10 mouse cellular contexts compared by ENCODE assay signal in genomic region chr5:135726641-135727346, GRCm38 (mm10). TPM values are rescaled to one million over a fixed set of nuclear protein-coding genes. Genes with fewer than 3 reads are reported as not detected.
DNase-seq lines count a peak whose midpoint lies in the region; ATAC-seq and TF ChIP-seq lines count a peak whose summit lies in the region.
"Had no signal": no experiment of that assay in that cellular context is flagged by ENCODE, and none has a peak within 500 bp of the region (broad histone marks: within the 10 kb centered on the region; RNA-seq: fewer than 3 reads in every experiment).

No protein-coding gene starts in this region.

- H3K4me3 ChIP-seq in embryonic facial prominence, embryonic 10.5 days = peak overlapping the region; percentile 48
- no peak overlapping the region for H3K4me3 ChIP-seq in heart, embryonic 16.5 days (ENCODE audit: low read length)
- peak overlapping the region; percentile 28 for H3K4me3 ChIP-seq in limb, embryonic 14.5 days (replicated peaks; ENCODE audit: low read length)
- H3K4me3 ChIP-seq: erythroblast, embryonic 14.5 days had no signal

- H3K36me3 ChIP-seq in embryonic facial prominence, embryonic 10.5 days (replicated peaks) = peaks cover 61% of the 10 kb centered on the region
- peaks cover 26% of the 10 kb centered on the region for H3K36me3 ChIP-seq in heart, embryonic 16.5 days (ENCODE audit: control insufficient read depth, insufficient read depth)
- H3K36me3 ChIP-seq in limb, embryonic 14.5 days (ENCODE audit: control insufficient read depth, insufficient read depth, low read length) = peaks cover 33% of the 10 kb centered on the region

- no peaks in the 10 kb centered on the region for H3K9me3 ChIP-seq in embryonic facial prominence, embryonic 10.5 days
- H3K9me3 ChIP-seq in heart, embryonic 16.5 days (replicated peaks; ENCODE audit: control insufficient read depth, low read length) = no peaks in the 10 kb centered on the region
- no peaks in the 10 kb centered on the region for H3K9me3 ChIP-seq in limb, embryonic 14.5 days (ENCODE audit: control insufficient read depth, low read length)

- WGBS in embryonic facial prominence, embryonic 10.5 days = 73% methylated on average over 2 of the region's 2 CpGs
- WGBS in heart, embryonic 16.5 days = 59% methylated on average over 2 of the region's 2 CpGs
- WGBS in limb, embryonic 14.5 days = 64% methylated on average over 2 of the region's 2 CpGs

- H3K4me2 ChIP-seq in heart, embryonic 16.5 days (ENCODE audit: low read depth, low read length) = no peak overlapping the region
- peak overlapping the region; percentile 56 for H3K4me2 ChIP-seq in limb, embryonic 14.5 days (replicated peaks; ENCODE audit: low read depth, low read length, severe bottlenecking)

- ATAC-seq in heart, embryonic 16.5 days (replicated peaks; ENCODE audit: extremely low read depth, insufficient read depth, low FRiP score) = peak; percentile 61
- no peak for ATAC-seq in limb, embryonic 14.5 days (ENCODE audit: low FRiP score, low read depth)
- ATAC-seq in monocyte, adult 5-6 weeks (replicated peaks; ENCODE audit: insufficient number of reproducible peaks, low FRiP score, low TSS enrichment, poor library complexity, severe bottlenecking) = no peak
- ATAC-seq: Patski had no signal

- H3K27me3 ChIP-seq in embryonic facial prominence, embryonic 10.5 days (replicated peaks; ENCODE audit: low read depth, poor library complexity, severe bottlenecking) = no peaks in the 10 kb centered on the region
- no peaks in the 10 kb centered on the region for H3K27me3 ChIP-seq in heart, embryonic 16.5 days (ENCODE audit: control insufficient read depth, insufficient read depth, low read length)
- H3K27me3 ChIP-seq in limb, embryonic 14.5 days (ENCODE audit: control insufficient read depth, insufficient read depth, low read length) = no peaks in the 10 kb centered on the region
- H3K27me3 ChIP-seq: Patski had no signal

- H3K4me1 ChIP-seq in embryonic facial prominence, embryonic 10.5 days = peaks cover 61% of the 10 kb centered on the region
- H3K4me1 ChIP-seq in heart, embryonic 16.5 days (ENCODE audit: control insufficient read depth, insufficient read depth, low read length) = peaks cover 47% of the 10 kb centered on the region
- peaks cover 50% of the 10 kb centered on the region for H3K4me1 ChIP-seq in limb, embryonic 14.5 days (ENCODE audit: control insufficient read depth, insufficient read depth, low read length)

- peak overlapping the region; percentile 89 for H3K27ac ChIP-seq in embryonic facial prominence, embryonic 10.5 days (replicated peaks)
- H3K27ac ChIP-seq in heart, embryonic 16.5 days (ENCODE audit: low read length) = peak overlapping the region; percentile 70
- 0 out of 2 replicates have a peak overlapping the region, but pooled peaks have one; percentile 5 for H3K27ac ChIP-seq in limb, embryonic 14.5 days (replicated peaks; ENCODE audit: low read depth, low read length)

- peak; percentile 89 for DNase-seq in Muller cell, postnatal 12 days (ENCODE audit: inconsistent ontology term)
- DNase-seq in embryonic facial prominence, embryonic 10.5 days (ENCODE audit: low spot score) = no peak
- DNase-seq in limb, embryonic 14.5 days (ENCODE audit: low spot score) = no peak
- DNase-seq in right cerebral cortex, postnatal 14 days = no peak
- no peak for DNase-seq in thymus, postnatal 25 days
- DNase-seq in urinary bladder, postnatal 10 days (ENCODE audit: low spot score) = no peak

- no peak for TF ChIP-seq POLR2A in limb, embryonic 14.5 days (IDR thresholded peaks at IDR 0.05; ENCODE audit: borderline replicate concordance, extremely low read depth, insufficient read depth, insufficient read length)

- peak overlapping the region; percentile 28; the same call in 1 of the 2 replicates for H3K9ac ChIP-seq in heart, embryonic 16.5 days (ENCODE audit: low read length)
- H3K9ac ChIP-seq in limb, embryonic 14.5 days (ENCODE audit: low read depth, low read length, severe bottlenecking) = peak overlapping the region; percentile 40; the same call in 1 of the 2 replicates

RNA-seq across cellular contexts. Expression of gene Tmem120a, which starts 17.5 kb away (rescaled TPM):
- polyA plus RNA-seq in embryonic facial prominence, embryonic 10.5 days (2016; fragmentation: Nextera tagmentation; extraction: Ambion mirVana) = 54.7 and 59.3 TPM in 2 replicates
- polyA plus RNA-seq in heart, embryonic 16.5 days (2015; fragmentation: Nextera tagmentation; extraction: Ambion mirVana) = 36.3 and 37.4 TPM in 2 replicates
- 21.3 and 23.7 TPM in 2 replicates for polyA plus RNA-seq in limb, embryonic 14.5 days (2012; rRNA removed)
- polyA plus RNA-seq in limb, embryonic 14.5 days (2014; fragmentation: Nextera tagmentation; extraction: Ambion mirVana) = 44.3 and 48.1 TPM in 2 replicates
- 16.5 to 34.4 TPM (median 19.1 TPM) in 3 replicates for total RNA-seq in monocyte, adult 5-6 weeks (2017)

RNA-seq across cellular contexts. Expression of gene Styxl1, which starts 51.4 kb away (rescaled TPM):
- 0.30 and 0.31 TPM in 2 replicates for polyA plus RNA-seq in embryonic facial prominence, embryonic 10.5 days (2016; fragmentation: Nextera tagmentation; extraction: Ambion mirVana)
- polyA plus RNA-seq in heart, embryonic 16.5 days (2015; fragmentation: Nextera tagmentation; extraction: Ambion mirVana) = 0.15 and 0.56 TPM in 2 replicates
- 0.08 and 0.10 TPM in 2 replicates for polyA plus RNA-seq in limb, embryonic 14.5 days (2012; rRNA removed)
- polyA plus RNA-seq in limb, embryonic 14.5 days (2014; fragmentation: Nextera tagmentation; extraction: Ambion mirVana) = 0.15 TPM in 1 of 2 replicates, not detected in the other
- total RNA-seq in monocyte, adult 5-6 weeks (2017) = 1.5 TPM in 1 of 3 replicates, not detected in the others
- polyA plus RNA-seq: erythroblast, embryonic 14.5 days had no signal

RNA-seq across cellular contexts. Expression of gene Mdh2, which starts 51.5 kb away (rescaled TPM):
- 603 and 625 TPM in 2 replicates for polyA plus RNA-seq in embryonic facial prominence, embryonic 10.5 days (2016; fragmentation: Nextera tagmentation; extraction: Ambion mirVana)
- 1,315 and 1,333 TPM in 2 replicates for polyA plus RNA-seq in heart, embryonic 16.5 days (2015; fragmentation: Nextera tagmentation; extraction: Ambion mirVana)
- polyA plus RNA-seq in limb, embryonic 14.5 days (2012; rRNA removed) = 339 and 354 TPM in 2 replicates
- polyA plus RNA-seq in limb, embryonic 14.5 days (2014; fragmentation: Nextera tagmentation; extraction: Ambion mirVana) = 429 and 442 TPM in 2 replicates
- total RNA-seq in monocyte, adult 5-6 weeks (2017) = 86.0 to 121 TPM (median 119 TPM) in 3 replicates

RNA-seq across cellular contexts. Expression of gene Por, which starts 57.0 kb away (rescaled TPM):
- 97.3 and 103 TPM in 2 replicates for polyA plus RNA-seq in embryonic facial prominence, embryonic 10.5 days (2016; fragmentation: Nextera tagmentation; extraction: Ambion mirVana)
- 52.6 and 56.7 TPM in 2 replicates for polyA plus RNA-seq in heart, embryonic 16.5 days (2015; fragmentation: Nextera tagmentation; extraction: Ambion mirVana)
- polyA plus RNA-seq in limb, embryonic 14.5 days (2012; rRNA removed) = 99.2 and 132 TPM in 2 replicates
- 64.7 and 71.6 TPM in 2 replicates for polyA plus RNA-seq in limb, embryonic 14.5 days (2014; fragmentation: Nextera tagmentation; extraction: Ambion mirVana)
- 51.2 to 59.0 TPM (median 57.1 TPM) in 3 replicates for total RNA-seq in monocyte, adult 5-6 weeks (2017)

Comparison
In these comparisons a context has a peak if more than half of its experiments do, and no peak if none do; other contexts are left out.
1. H3K27ac ChIP-seq: peak in every context shown above with its lines; median percentile 89 in embryonic facial prominence, embryonic 10.5 days; 70 in heart, embryonic 16.5 days; 5 in limb, embryonic 14.5 days.